Mouse (Mus musculus) liver, embryonic 16.5 days (tissue): ENCODE measurements around the gene Olfr1445. TPM values are rescaled to one million over a fixed set of nuclear protein-coding genes. Genes with fewer than 3 reads are reported as not detected.

ENCODE experiments used
- ATAC-seq: fragments of 200-750 bp; cut with Nextera tagmentation; 2 replicates; pipeline ENCODE4 v1.8.0; 2017; ENCODE audit warnings: low read depth, mild to moderate bottlenecking, moderate number of reproducible peaks, moderate library complexity
- H3K27ac ChIP-seq: fragments of 300-500 bp; sonication (generic); 2 replicates; pipeline ENCODE4 v1.5.1; 2014; ENCODE audit warnings: mild to moderate bottlenecking, low read length
- H3K27me3 ChIP-seq: fragments of 300-500 bp; sonication (generic); 2 replicates; pipeline ENCODE4 v1.6.1; 2014; ENCODE audit warnings: low read depth, low read length, mixed read lengths; ENCODE audit not compliant: control insufficient read depth, insufficient read depth
- H3K36me3 ChIP-seq: fragments of 300-500 bp; sonication (generic); 2 replicates; pipeline ENCODE4 v1.6.1; 2014; ENCODE audit warnings: mild to moderate bottlenecking; ENCODE audit not compliant: control insufficient read depth, insufficient read depth
- H3K4me1 ChIP-seq: fragments of 300-500 bp; sonication (generic); 2 replicates; pipeline ENCODE4 v1.6.1; 2014; ENCODE audit warnings: low read depth, low read length, mixed read lengths; ENCODE audit not compliant: control insufficient read depth
- H3K4me2 ChIP-seq: fragments of 300-500 bp; sonication (generic); 2 replicates; pipeline ENCODE4 v1.6.1; 2014; ENCODE audit warnings: low read depth, low read length, mixed read lengths
- H3K4me3 ChIP-seq: fragments of 300-500 bp; sonication (generic); 2 replicates; pipeline ENCODE4 v1.5.1; 2014; ENCODE audit warnings: low read depth, mild to moderate bottlenecking, low read length
- H3K9ac ChIP-seq: fragments of 300-500 bp; sonication (generic); 2 replicates; pipeline ENCODE4 v1.6.1; 2014; ENCODE audit warnings: low read depth, low read length
- H3K9me3 ChIP-seq: fragments of 300-500 bp; sonication (generic); replicated peaks from 2 replicates; pipeline ENCODE4 v1.6.1; 2016; ENCODE audit warnings: low read length; ENCODE audit not compliant: control insufficient read depth
- WGBS: fragments of 180-500 bp; shearing (Covaris S2); extraction: QIAGEN DNeasy Blood & Tissue Kit; methylation state at CpG from one replicate; pipeline ENCODE4 v1.1.7; 2014; ENCODE audit not compliant: insufficient replicate concordance; 5-methylcytosine and 5-hydroxymethylcytosine counted together
- polyA plus RNA-seq: library from polyadenylated mRNA; unstranded; fragments of >200 nt; fragmentation: Nextera tagmentation; extraction: Ambion mirVana; gene quantifications from 2 replicates; pipeline ENCODE4 v1.2.1, GENCODE M21; 2015

Gene Olfr1445
- polyA plus RNA-seq = not detected in 2 replicates

GRCm38 (mm10) chr19:12883555-12883954 is at the start of gene Olfr1445:
Olfr1445 (plus strand) TSS chr19:12883855.
- Histone ChIP-seq H3K36me3 (no peaks in the 10 kb centered on the region), H3K9me3 (no peaks in the 10 kb centered on the region), H3K4me2 (no peak within 1 kb of the TSS), H3K4me3 (no peak within 1 kb of the TSS), H3K27me3 (no peaks in the 10 kb centered on the region), H3K9ac (no peak within 1 kb of the TSS), H3K4me1 (no peaks in the 10 kb centered on the region), H3K27ac (no peak within 1 kb of the TSS)
- no peak for ATAC-seq
- WGBS = 56% methylated on average over 2 of the region's 2 CpGs

- Histone ChIP-seq H3K36me3 (no peaks in the 10 kb centered on the region), H3K4me2 (no peak overlapping the region), H3K9ac (no peak overlapping the region), H3K4me3 (no peak overlapping the region), H3K9me3 (no peaks in the 10 kb centered on the region), H3K4me1 (no peaks in the 10 kb centered on the region; the same call in 1 of the 2 replicates), H3K27me3 (no peaks in the 10 kb centered on the region), H3K27ac (no peak overlapping the region)
- ATAC-seq = no peak
- WGBS = 68% methylated on average over 1 of the region's 1 CpGs
These were observed 45.1 kb upstream of the Olfr1445 start for GRCm38 (mm10) chr19:12838507-12838906.

GRCm38 (mm10) chr19:12846382-12846781 is 37.3 kb upstream of the Olfr1445 start, which contains the start of gene Gm5244:
Gm5244 (plus strand) TSS chr19:12846682.
- H3K4me2 ChIP-seq = no peak within 1 kb of the TSS
- H3K27me3 ChIP-seq = no peaks in the 10 kb centered on the region
- H3K36me3 ChIP-seq = no peaks in the 10 kb centered on the region
- no peaks in the 10 kb centered on the region for H3K9me3 ChIP-seq
- H3K4me1 ChIP-seq = no peaks in the 10 kb centered on the region
- no peak for ATAC-seq
- no peak within 1 kb of the TSS for H3K27ac ChIP-seq
- no peak within 1 kb of the TSS for H3K9ac ChIP-seq
- no peak within 1 kb of the TSS for H3K4me3 ChIP-seq

GRCm38 (mm10) chr19:12856983-12857382 is 26.7 kb upstream of the Olfr1445 start, which contains the start of gene Olfr1444:
Olfr1444 (plus strand) TSS chr19:12857283.
- ATAC-seq = no peak
- H3K27me3 ChIP-seq = no peaks in the 10 kb centered on the region

GRCm38 (mm10) chr19:12893424-12893823 is 9.8 kb downstream of the Olfr1445 start, which contains the start of gene Olfr1446:
Olfr1446 (minus strand) TSS chr19:12893524.
- no peak for ATAC-seq
- Histone ChIP-seq H3K27ac (no peak within 1 kb of the TSS), H3K4me1 (no peaks in the 10 kb centered on the region), H3K4me3 (no peak within 1 kb of the TSS), H3K36me3 (no peaks in the 10 kb centered on the region), H3K4me2 (no peak within 1 kb of the TSS), H3K27me3 (no peaks in the 10 kb centered on the region), H3K9ac (no peak within 1 kb of the TSS), H3K9me3 (no peaks in the 10 kb centered on the region)
- WGBS = 57% methylated on average over 1 of the region's 1 CpGs

More at GRCm38 (mm10) chr19:12856983-12857382, 26.7 kb upstream of the Olfr1445 start, which contains the start of gene Olfr1444:
- no peak within 1 kb of the TSS for H3K27ac ChIP-seq
- no peak within 1 kb of the TSS for H3K9ac ChIP-seq
- no peaks in the 10 kb centered on the region for H3K4me1 ChIP-seq
- H3K9me3 ChIP-seq = no peaks in the 10 kb centered on the region
- WGBS = 33% methylated on average over 1 of the region's 1 CpGs
- no peaks in the 10 kb centered on the region for H3K36me3 ChIP-seq
- H3K4me2 ChIP-seq = no peak within 1 kb of the TSS
- no peak within 1 kb of the TSS for H3K4me3 ChIP-seq

GRCm38 (mm10) chr19:12903643-12904042 is 20.0 kb downstream of the Olfr1445 start, which contains the start of gene Olfr1447:
Olfr1447 (minus strand) TSS chr19:12903743.
- WGBS = 86% methylated on average over 1 of the region's 1 CpGs
- H3K4me1 ChIP-seq = no peaks in the 10 kb centered on the region
- no peak within 1 kb of the TSS for H3K4me3 ChIP-seq
- no peak within 1 kb of the TSS for H3K9ac ChIP-seq
- H3K9me3 ChIP-seq = no peaks in the 10 kb centered on the region
- H3K4me2 ChIP-seq = no peak within 1 kb of the TSS
- ATAC-seq = no peak
- no peaks in the 10 kb centered on the region for H3K27me3 ChIP-seq
- H3K27ac ChIP-seq = no peak within 1 kb of the TSS
- H3K36me3 ChIP-seq = no peaks in the 10 kb centered on the region

- H3K4me3 ChIP-seq = no peak within 1 kb of the TSS
- no peaks in the 10 kb centered on the region for H3K4me1 ChIP-seq
- 45% methylated on average over 1 of the region's 1 CpGs for WGBS
- H3K27me3 ChIP-seq = no peaks in the 10 kb centered on the region
- H3K27ac ChIP-seq = no peak within 1 kb of the TSS
- no peaks in the 10 kb centered on the region for H3K9me3 ChIP-seq
- no peak for ATAC-seq
- H3K9ac ChIP-seq = no peak within 1 kb of the TSS
- H3K4me2 ChIP-seq = no peak within 1 kb of the TSS
- no peaks in the 10 kb centered on the region for H3K36me3 ChIP-seq
These were observed 40.7 kb downstream of the Olfr1445 start, which contains the start of gene Olfr1448 for GRCm38 (mm10) chr19:12924319-12924718. Olfr1448 (minus strand) TSS chr19:12924419.

GRCm38 (mm10) chr19:12930540-12930939 is 46.9 kb downstream of the Olfr1445 start, which contains the start of gene Olfr1449:
Olfr1449 (plus strand) TSS chr19:12930840.
- Histone ChIP-seq H3K27ac (no peak within 1 kb of the TSS), H3K27me3 (no peaks in the 10 kb centered on the region), H3K4me3 (no peak within 1 kb of the TSS), H3K9me3 (no peaks in the 10 kb centered on the region), H3K4me1 (no peaks in the 10 kb centered on the region), H3K4me2 (no peak within 1 kb of the TSS), H3K9ac (no peak within 1 kb of the TSS), H3K36me3 (no peaks in the 10 kb centered on the region)
- no peak for ATAC-seq
